Mouse (Mus musculus) neural tube, embryonic 11.5 days (tissue): Measurements from ENCODE around the gene Itk. TPM values are rescaled to one million over a fixed set of nuclear protein-coding genes. Genes with fewer than 3 reads are reported as not detected.

Experiments used
- ATAC-seq: fragments of 200-750 bp; cut with Nextera tagmentation; 2 replicates; pipeline ENCODE4 v1.8.0; 2017; ENCODE audit warnings: moderate number of reproducible peaks, mild to moderate bottlenecking, moderate TSS enrichment, moderate library complexity; ENCODE audit not compliant: insufficient read depth, low FRiP score, low TSS enrichment
- DNase-seq: peaks from one replicate; pipeline ENCODE4 v3.0.0-alpha.2; 2015; ENCODE audit warnings: low spot score
- H3K27ac ChIP-seq: fragments of 300-500 bp; sonication (generic); 2 replicates; pipeline ENCODE4 v1.5.1; 2014; ENCODE audit warnings: low read depth, mild to moderate bottlenecking, low read length
- H3K27me3 ChIP-seq: fragments of 300-500 bp; sonication (generic); 2 replicates; pipeline ENCODE4 v1.6.1; 2014; ENCODE audit warnings: mild to moderate bottlenecking, low read length, mixed read lengths; ENCODE audit not compliant: control insufficient read depth, insufficient read depth
- H3K36me3 ChIP-seq: fragments of 300-500 bp; sonication (generic); 2 replicates; pipeline ENCODE4 v1.6.1; 2014; ENCODE audit warnings: mild to moderate bottlenecking, low read length, moderate library complexity, mixed read lengths; ENCODE audit not compliant: control insufficient read depth, insufficient read depth
- H3K4me1 ChIP-seq: fragments of 300-500 bp; sonication (generic); 2 replicates; pipeline ENCODE4 v1.6.1; 2014; ENCODE audit warnings: low read length, mixed read lengths; ENCODE audit not compliant: control insufficient read depth, insufficient read depth
- H3K4me2 ChIP-seq: fragments of 300-500 bp; sonication (generic); 2 replicates; pipeline ENCODE4 v1.6.1; 2014; ENCODE audit warnings: low read depth, mild to moderate bottlenecking, moderate library complexity
- H3K4me3 ChIP-seq: fragments of 300-500 bp; sonication (generic); 2 replicates; pipeline ENCODE4 v1.5.1; 2014; ENCODE audit warnings: low read depth, low read length
- H3K9ac ChIP-seq: fragments of 300-500 bp; sonication (generic); 2 replicates; pipeline ENCODE4 v1.6.1; 2014; ENCODE audit warnings: mild to moderate bottlenecking, low read length
- H3K9me3 ChIP-seq: fragments of 300-500 bp; sonication (generic); 2 replicates; pipeline ENCODE4 v1.6.1; 2016; ENCODE audit warnings: low read length; ENCODE audit not compliant: control insufficient read depth
- WGBS: fragments of 180-500 bp; shearing (Covaris S2); extraction: QIAGEN DNeasy Blood & Tissue Kit; methylation state at CpG from one replicate; pipeline ENCODE4 v1.1.7; 2014; 5-methylcytosine and 5-hydroxymethylcytosine counted together
- polyA plus RNA-seq: library from polyadenylated mRNA; unstranded; fragments of >200 nt; fragmentation: Nextera tagmentation; extraction: Ambion mirVana; gene quantifications from 2 replicates; pipeline ENCODE4 v1.2.1, GENCODE M21; 2014

Gene Itk
- polyA plus RNA-seq, 1 experiment from 2014 or later: not detected

DNA sequence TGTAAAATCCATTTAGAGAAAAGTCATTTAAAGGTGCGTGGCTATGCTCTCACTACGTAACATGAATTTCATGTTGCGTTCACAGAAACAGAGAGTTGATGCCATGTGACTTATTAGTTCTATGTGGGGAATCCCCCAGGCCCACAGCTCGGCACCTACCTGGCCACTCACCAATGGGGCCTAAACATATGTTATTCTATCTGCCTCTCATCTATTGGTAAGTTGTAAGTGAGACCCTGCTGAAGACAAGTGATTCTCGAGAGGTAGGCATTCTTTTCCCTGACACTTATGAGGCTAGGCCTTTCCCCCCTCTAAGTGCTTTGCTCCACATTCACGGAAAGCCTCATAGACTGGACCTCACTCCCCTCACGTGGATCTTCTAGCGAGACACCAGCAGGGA lies 2.8 kb downstream of the Itk start:
- no peaks in the 10 kb centered on the region for H3K9me3 ChIP-seq
- WGBS: 89% methylated on average over 8 of the region's 8 CpGs

DNA sequence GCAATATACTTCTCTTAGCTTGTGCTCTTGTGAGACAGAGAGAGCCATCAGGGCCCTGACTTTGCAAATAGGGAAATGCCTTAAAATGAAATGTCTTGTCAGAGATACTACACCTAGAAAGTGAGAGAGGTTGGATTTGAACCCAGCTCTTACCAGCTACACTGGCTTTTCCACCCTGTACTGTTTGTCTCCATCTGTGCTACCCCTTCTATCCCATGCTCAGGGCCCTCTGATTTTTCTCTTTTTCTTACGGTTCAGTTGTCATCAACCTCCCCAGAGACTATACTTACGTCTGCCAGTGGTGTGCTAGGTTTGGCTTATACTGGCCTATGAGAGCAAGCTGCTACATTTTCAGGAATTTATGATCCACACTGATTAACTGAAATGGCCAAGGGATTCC lies 4.4 kb downstream of the Itk start:
- Histone ChIP-seq H3K27me3 (no peaks in the 10 kb centered on the region), H3K4me3 (no peak overlapping the region), H3K36me3 (no peaks in the 10 kb centered on the region), H3K4me2 (no peak overlapping the region), H3K4me1 (no peaks in the 10 kb centered on the region), H3K27ac (no peak overlapping the region), H3K9ac (no peak overlapping the region), H3K9me3 (no peaks in the 10 kb centered on the region)
- no peak for DNase-seq
- no peak for ATAC-seq
- 83% methylated on average over 2 of the region's 2 CpGs for WGBS

More for the DNA sequence above, 2.8 kb downstream of the Itk start:
- Histone ChIP-seq H3K4me2 (no peak overlapping the region), H3K36me3 (no peaks in the 10 kb centered on the region), H3K27ac (no peak overlapping the region), H3K4me3 (no peak overlapping the region), H3K27me3 (no peaks in the 10 kb centered on the region), H3K4me1 (no peaks in the 10 kb centered on the region), H3K9ac (no peak overlapping the region)
- no peak for DNase-seq
- no peak for ATAC-seq

DNA sequence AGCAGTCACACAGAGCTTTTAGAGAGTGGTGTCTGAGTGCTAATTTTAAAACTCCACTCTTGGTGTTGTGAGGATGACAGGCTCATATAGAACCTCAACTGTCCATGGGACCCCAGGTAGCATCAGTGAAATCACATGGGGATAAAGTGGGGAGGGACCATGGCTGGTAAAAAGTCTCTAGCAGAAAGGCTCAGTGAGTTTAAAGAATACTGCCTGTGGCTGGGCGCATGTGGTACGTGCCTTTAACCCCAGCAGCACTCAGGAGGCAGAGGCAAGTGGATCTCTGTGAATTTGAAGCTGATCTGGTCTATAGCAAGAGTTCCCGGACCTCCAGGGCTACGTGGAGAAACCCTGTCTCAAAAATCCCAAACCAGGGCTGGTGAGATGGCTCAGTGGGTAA lies 6.8 kb downstream of the Itk start:
- Histone ChIP-seq H3K36me3 (no peaks in the 10 kb centered on the region), H3K27me3 (no peaks in the 10 kb centered on the region), H3K9me3 (no peaks in the 10 kb centered on the region), H3K9ac (no peak overlapping the region), H3K27ac (no peak overlapping the region), H3K4me2 (no peak overlapping the region), H3K4me3 (no peak overlapping the region), H3K4me1 (no peaks in the 10 kb centered on the region)
- WGBS: 92% methylated on average over 4 of the region's 4 CpGs
- no peak for ATAC-seq
- no peak for DNase-seq

DNA sequence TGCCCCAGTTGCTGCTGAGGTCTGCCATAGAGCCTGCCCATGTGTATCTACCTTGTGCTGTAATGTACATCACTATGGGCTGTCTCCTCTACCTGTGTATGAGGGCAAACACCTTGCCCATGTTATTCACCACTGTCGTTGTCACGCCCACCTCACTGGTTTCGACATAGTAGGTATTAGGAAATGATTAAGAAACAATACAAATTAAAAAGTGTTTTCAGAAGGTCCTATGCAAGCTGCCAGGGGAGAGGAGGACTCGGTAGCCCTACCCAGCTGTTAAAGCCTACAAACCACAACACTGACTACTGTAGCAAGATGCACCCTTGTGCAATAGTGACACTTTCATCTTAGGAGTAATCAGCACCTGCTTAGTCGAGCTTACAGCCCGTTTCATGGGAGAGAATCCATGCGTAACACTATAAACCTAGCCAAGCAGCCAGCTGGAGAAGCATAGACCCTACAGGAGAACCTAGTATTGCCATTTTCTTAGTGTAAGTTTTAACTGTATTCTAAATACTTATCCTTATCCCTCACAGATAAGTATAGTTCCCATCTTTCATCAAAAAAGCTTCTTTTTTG lies 9.1 kb downstream of the Itk start:
- WGBS: 88% methylated on average over 7 of the region's 7 CpGs
- Histone ChIP-seq H3K36me3 (no peaks in the 10 kb centered on the region), H3K4me1 (no peaks in the 10 kb centered on the region), H3K9me3 (no peaks in the 10 kb centered on the region), H3K4me3 (no peak overlapping the region), H3K27ac (no peak overlapping the region), H3K27me3 (no peaks in the 10 kb centered on the region), H3K4me2 (no peak overlapping the region), H3K9ac (no peak overlapping the region)
- DNase-seq (no peak), ATAC-seq (no peak)

DNA sequence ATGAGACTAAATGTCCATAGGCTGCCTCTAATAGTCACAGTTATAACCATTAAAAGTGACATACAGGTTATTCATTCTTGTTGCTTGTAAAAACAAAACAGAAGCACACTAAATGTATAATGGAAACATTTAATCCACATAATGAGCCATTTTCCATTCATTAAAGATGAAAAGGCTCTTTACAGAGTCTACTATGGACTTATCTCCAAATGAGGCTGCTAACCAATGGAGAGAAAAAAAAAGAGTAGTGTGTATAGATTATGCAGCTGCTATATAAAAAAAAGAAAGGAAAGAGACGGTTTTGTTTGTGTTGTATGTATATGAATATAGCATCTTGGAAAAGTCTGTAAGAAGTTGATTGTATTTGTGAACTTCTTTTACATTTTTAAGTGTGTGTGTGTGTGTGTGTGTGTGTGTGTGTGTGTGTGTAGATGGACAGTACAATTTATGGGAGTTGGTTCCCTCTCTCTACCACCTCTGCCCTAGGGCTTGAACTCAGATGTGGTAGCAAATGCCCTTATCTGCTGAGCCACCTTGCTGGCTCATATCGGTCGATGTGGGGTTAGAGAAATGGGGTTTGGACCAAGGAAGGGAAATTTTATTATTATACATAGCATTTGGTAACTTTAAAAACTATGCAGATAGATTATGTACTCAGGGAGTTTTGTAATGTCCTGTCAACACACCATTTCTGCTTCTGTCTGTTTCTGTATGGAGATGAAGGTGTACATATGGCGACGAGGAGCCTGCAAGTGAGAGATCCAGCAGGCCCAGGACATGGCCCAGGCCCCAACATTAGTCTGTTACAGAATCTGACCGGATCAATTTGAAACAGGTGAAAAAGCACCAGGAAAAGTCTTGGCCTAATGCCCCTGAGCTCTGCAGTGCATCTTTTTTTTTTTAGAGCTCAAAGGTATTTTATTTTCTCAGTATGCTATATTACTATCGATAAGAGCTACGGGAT lies 11.2 kb downstream of the Itk start:
- Histone ChIP-seq H3K4me3 (no peak overlapping the region), H3K4me2 (no peak overlapping the region), H3K36me3 (no peaks in the 10 kb centered on the region), H3K9me3 (no peaks in the 10 kb centered on the region), H3K27ac (no peak overlapping the region), H3K9ac (no peak overlapping the region), H3K27me3 (no peaks in the 10 kb centered on the region), H3K4me1 (no peaks in the 10 kb centered on the region)
- DNase-seq (no peak), ATAC-seq (no peak)
- WGBS: 91% methylated on average over 8 of the region's 8 CpGs

DNA sequence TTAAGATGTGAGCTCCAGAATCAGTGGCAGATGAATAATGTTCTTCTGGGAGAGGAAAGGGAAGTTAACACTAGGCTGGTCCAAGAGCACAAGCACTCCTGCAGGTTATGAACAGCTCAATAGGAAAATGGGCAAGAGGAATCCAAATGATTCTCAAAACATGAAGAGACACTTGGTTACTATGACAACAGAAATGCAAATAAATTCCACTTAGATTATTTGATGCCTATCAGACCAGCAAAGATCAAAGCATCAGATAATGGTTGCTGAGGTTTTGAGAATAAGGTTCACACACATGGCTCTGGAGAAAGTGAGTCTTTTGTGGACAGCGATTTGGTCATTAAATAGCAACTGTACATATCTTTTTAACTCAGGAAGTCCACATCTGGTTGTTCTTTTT lies 12.0 kb downstream of the Itk start:
- H3K9me3 ChIP-seq: no peaks in the 10 kb centered on the region
- no peak overlapping the region for H3K9ac ChIP-seq
- no peaks in the 10 kb centered on the region for H3K36me3 ChIP-seq
- DNase-seq: no peak
- no peak overlapping the region for H3K4me2 ChIP-seq
- H3K27ac ChIP-seq: no peak overlapping the region
- no peak overlapping the region for H3K4me3 ChIP-seq
- no peak for ATAC-seq
- H3K27me3 ChIP-seq: no peaks in the 10 kb centered on the region
- H3K4me1 ChIP-seq: no peaks in the 10 kb centered on the region
- WGBS: 93% methylated on average over 1 of the region's 1 CpGs

DNA sequence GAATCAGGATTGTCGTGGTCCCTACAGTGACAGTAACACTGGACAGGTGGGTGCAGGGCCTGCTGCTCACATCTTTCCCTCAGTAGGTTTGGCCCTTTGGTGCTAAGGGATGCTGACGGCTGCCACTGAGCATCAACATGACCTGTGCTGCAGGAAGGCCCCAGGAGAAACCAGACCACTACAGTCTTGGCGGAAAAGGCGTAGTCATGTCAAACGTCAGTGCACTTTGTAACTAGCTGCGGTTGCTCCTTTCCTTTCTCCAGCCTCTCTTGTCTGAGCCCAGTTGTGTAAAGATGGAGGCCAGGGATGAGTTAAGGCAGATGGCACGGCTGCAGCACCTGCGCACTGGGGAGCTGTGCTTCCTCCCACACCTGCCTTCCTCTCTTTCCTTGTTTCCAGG lies 14.3 kb downstream of the Itk start:
- no peak for DNase-seq
- Histone ChIP-seq H3K4me3 (no peak overlapping the region), H3K9me3 (no peaks in the 10 kb centered on the region), H3K4me1 (no peaks in the 10 kb centered on the region), H3K4me2 (no peak overlapping the region), H3K9ac (no peak overlapping the region), H3K27me3 (no peaks in the 10 kb centered on the region), H3K27ac (no peak overlapping the region), H3K36me3 (no peaks in the 10 kb centered on the region)
- 91% methylated on average over 8 of the region's 8 CpGs for WGBS
- no peak for ATAC-seq

DNA sequence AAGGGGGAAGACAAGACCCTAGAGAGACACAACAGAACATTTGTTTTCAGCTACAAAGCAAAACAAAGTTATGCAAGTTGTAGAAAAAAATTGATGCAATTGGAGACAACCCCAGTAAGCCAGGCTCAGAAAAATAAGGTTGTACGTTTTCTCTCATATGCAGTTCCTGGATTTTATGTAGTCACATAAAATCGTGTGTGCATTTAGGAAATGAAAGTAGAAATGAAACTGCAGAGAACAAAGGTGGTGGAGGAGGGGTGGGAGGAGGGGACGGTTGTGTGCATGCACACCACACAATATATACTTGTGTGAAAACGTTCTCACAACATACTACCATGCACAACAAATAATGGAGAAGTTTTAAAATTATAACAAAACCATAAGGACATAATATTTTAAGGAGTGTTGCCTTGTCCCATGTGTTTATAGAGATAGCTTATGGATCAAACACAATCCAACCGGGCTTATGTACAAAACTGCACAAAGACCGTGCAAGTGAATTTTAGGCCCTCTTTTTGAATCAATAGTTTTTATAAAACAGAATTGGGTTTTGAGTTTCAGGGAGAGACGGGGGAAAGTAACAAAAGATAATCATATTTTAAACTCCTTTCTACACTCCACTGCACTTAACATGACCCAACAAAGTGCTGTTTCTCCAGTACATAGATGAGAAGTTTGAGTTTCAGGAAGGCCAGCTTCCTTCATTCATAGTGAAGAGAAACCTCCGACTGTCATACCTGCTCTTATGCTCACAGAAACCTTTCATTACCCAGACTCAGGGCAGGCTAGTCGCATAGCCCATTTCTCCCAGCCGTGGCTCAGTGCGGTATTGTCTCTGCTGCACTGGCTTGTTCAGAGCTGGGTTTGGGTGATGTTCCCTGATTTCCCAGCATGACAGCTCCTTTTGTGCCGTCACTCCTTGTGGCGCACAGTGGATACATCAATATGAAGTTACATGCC lies 16.0 kb downstream of the Itk start:
- no peaks in the 10 kb centered on the region for H3K4me1 ChIP-seq
- H3K27ac ChIP-seq: no peak overlapping the region
- no peaks in the 10 kb centered on the region for H3K36me3 ChIP-seq
- no peak overlapping the region for H3K9ac ChIP-seq
- WGBS: 87% methylated on average over 13 of the region's 13 CpGs
- H3K9me3 ChIP-seq: no peaks in the 10 kb centered on the region
- H3K4me2 ChIP-seq: no peak overlapping the region
- ATAC-seq (no peak), DNase-seq (no peak)
- no peaks in the 10 kb centered on the region for H3K27me3 ChIP-seq
- H3K4me3 ChIP-seq: no peak overlapping the region
